Mouse (Mus musculus): ENCODE data around the gene Nmt1.

DNA sequence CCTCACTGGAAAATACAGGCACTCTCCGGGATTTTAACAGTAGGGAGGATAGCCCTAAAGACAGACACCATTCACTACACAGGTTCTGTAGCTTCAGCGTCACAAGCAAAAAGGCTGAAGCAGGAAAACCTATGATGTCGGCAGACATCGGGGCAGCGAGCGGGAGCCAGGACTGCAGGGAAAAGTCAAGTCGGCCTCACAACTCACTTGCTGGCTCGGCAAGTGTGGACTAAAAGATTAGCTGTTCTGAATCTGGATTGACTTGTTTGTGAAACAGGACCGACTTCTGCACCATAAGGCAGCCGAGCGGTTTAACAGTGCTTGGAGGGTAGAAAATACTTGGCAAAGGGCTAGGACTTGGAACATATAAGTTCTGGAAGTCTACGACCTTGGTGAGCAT, 85.0 kb downstream of the Nmt1 start:
- no peak for TF ChIP-seq CTCF (conservative IDR thresholded peaks at IDR 0.05; ENCODE audit: low read length)
- no peak for TF ChIP-seq NANOG (IDR thresholded peaks at IDR 0.05; ENCODE audit: borderline replicate concordance, low read length)
- no peak for TF ChIP-seq POU5F1 (IDR thresholded peaks at IDR 0.05; ENCODE audit: borderline replicate concordance, low read length)

All from E14TG2a.4 (cell line).